In the genomic region with DNA sequence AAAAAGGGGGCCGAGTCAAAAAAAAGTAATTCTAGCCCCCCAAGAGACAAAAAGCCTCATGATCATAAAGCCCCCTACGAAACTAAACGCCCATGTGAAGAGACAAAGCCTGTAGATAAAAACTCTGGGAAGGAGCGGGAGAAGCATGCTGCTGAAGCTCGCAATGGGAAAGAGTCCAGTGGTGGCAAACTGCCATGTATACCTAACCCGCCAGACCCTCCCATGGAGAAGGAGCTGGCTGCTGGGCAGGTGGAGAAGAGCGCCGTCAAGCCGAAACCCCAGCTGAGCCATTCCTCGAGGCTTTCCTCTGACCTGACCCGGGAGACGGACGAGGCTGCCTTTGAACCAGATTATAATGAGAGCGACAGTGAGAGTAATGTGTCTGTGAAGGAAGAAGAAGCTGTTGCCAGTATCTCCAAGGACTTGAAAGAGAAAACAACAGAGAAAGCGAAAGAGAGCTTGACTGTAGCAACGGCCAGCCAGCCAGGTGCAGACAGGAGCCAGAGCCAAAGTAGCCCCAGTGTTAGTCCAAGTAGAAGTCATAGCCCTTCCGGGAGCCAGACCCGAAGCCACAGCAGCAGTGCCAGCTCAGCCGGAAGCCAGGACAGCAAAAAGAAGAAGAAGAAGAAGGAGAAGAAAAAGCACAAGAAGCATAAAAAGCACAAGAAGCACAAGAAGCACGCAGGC, we compare ENCODE assay signal across 12 mouse cellular contexts. TPM values are rescaled to one million over a fixed set of nuclear protein-coding genes. Genes with fewer than 3 reads are reported as not detected.
DNase-seq lines count a peak whose midpoint lies in the region; ATAC-seq and TF ChIP-seq lines count a peak whose summit lies in the region.
"Had no signal": no experiment of that assay in that cellular context is flagged by ENCODE, and none has a peak within 500 bp of the region (broad histone marks: within the 10 kb centered on the region; RNA-seq: fewer than 3 reads in every experiment).

No protein-coding gene starts in this region.

- H3K27ac ChIP-seq in lung, embryonic 14.5 days (ENCODE audit: low read depth) = no peak overlapping the region
- no peak overlapping the region for H3K27ac ChIP-seq in liver, embryonic 12.5 days
- H3K27ac ChIP-seq: kidney, postnatal 0 days; midbrain, embryonic 12.5 days; neural tube, embryonic 13.5 days had no signal

- no peak overlapping the region for H3K4me3 ChIP-seq in lung, embryonic 14.5 days (ENCODE audit: low read depth, low read length)
- no peak overlapping the region for H3K4me3 ChIP-seq in liver, embryonic 12.5 days
- H3K4me3 ChIP-seq: midbrain, embryonic 12.5 days; neural tube, embryonic 13.5 days had no signal

- WGBS in lung, embryonic 14.5 days = 79% methylated on average over 20 of the region's 20 CpGs
- WGBS in liver, embryonic 12.5 days (ENCODE audit: insufficient replicate concordance) = 90% methylated on average over 20 of the region's 20 CpGs

- no peak for TF ChIP-seq CTCF in lung, embryonic 14.5 days (IDR thresholded peaks at IDR 0.05; ENCODE audit: low read depth)

- no peak for ATAC-seq in lung, embryonic 14.5 days (ENCODE audit: insufficient read depth)
- no peak for ATAC-seq in liver, embryonic 12.5 days

- no peaks in the 10 kb centered on the region for H3K4me1 ChIP-seq in lung, embryonic 14.5 days (ENCODE audit: insufficient read depth)
- H3K4me1 ChIP-seq in liver, embryonic 12.5 days = no peaks in the 10 kb centered on the region
- H3K4me1 ChIP-seq: midbrain, embryonic 12.5 days; neural tube, embryonic 13.5 days had no signal

- intact Hi-C loops in gastrocnemius, postnatal 36 days (cut with DNase I) = no loop called here

- H3K36me3 ChIP-seq in lung, embryonic 14.5 days (ENCODE audit: insufficient read depth) = peaks cover 84% of the 10 kb centered on the region
- H3K36me3 ChIP-seq in liver, embryonic 12.5 days = peaks cover 83% of the 10 kb centered on the region

- H3K9ac ChIP-seq in lung, embryonic 14.5 days = no peak overlapping the region
- no peak overlapping the region for H3K9ac ChIP-seq in liver, embryonic 12.5 days
- H3K9ac ChIP-seq: midbrain, embryonic 12.5 days; neural tube, embryonic 13.5 days had no signal

- H3K27me3 ChIP-seq in lung, embryonic 14.5 days (ENCODE audit: insufficient read depth, low read length) = no peaks in the 10 kb centered on the region
- no peaks in the 10 kb centered on the region for H3K27me3 ChIP-seq in liver, embryonic 12.5 days (replicated peaks)
- H3K27me3 ChIP-seq: midbrain, embryonic 12.5 days; neural tube, embryonic 13.5 days had no signal

- DNase-seq in heart, adult 11 months = peak; percentile 94
- DNase-seq in heart, adult 8-10 months (ENCODE audit: low spot score) = no peak
- peak; percentile 28 for DNase-seq in lung, embryonic 14.5 days
- DNase-seq in lung, postnatal 25 days (ENCODE audit: low spot score) = no peak
- peak; percentile 71 for DNase-seq in cerebellum, adult 9-10 months
- DNase-seq in gastrocnemius, postnatal 36 days = peak; percentile 23
- DNase-seq in urinary bladder, adult 18-20 months (ENCODE audit: low spot score in 2 of 2) = no peak
- DNase-seq: right cerebral cortex, postnatal 4 days had no signal

- H3K9me3 ChIP-seq in lung, embryonic 14.5 days (ENCODE audit: low read depth, low read length) = no peaks in the 10 kb centered on the region
- H3K9me3 ChIP-seq in liver, embryonic 12.5 days (replicated peaks) = no peaks in the 10 kb centered on the region
- H3K9me3 ChIP-seq: midbrain, embryonic 12.5 days; neural tube, embryonic 13.5 days had no signal

- no peak overlapping the region for H3K4me2 ChIP-seq in lung, embryonic 14.5 days
- H3K4me2 ChIP-seq in liver, embryonic 12.5 days = no peak overlapping the region
- H3K4me2 ChIP-seq: midbrain, embryonic 12.5 days; neural tube, embryonic 13.5 days had no signal

RNA-seq across cellular contexts. Expression of a gene that starts 36.0 kb away (rescaled TPM):
- total RNA-seq in heart, adult 8-10 months (2022) = 10 to 100 TPM; 26.0 to 34.3 (median 29.9) TPM
- 33.2 and 34.0 TPM in 2 replicates for polyA plus RNA-seq in lung, embryonic 14.5 days (2014; fragmentation: Nextera tagmentation; extraction: Ambion mirVana)
- 10 to 100 TPM; 21.2 to 26.4 TPM for total RNA-seq in gastrocnemius, postnatal 36 days (2021)
- polyA plus RNA-seq in liver, embryonic 12.5 days (2016; fragmentation: Nextera tagmentation; extraction: Ambion mirVana) = 15.8 and 17.6 TPM in 2 replicates

Comparison
In these comparisons a context has a peak if more than half of its experiments do, and no peak if none do; other contexts are left out.
1. DNase-seq: peak in heart, adult 11 months (single experiment), lung, embryonic 14.5 days (single experiment), cerebellum, adult 9-10 months (single experiment) and gastrocnemius, postnatal 36 days (2 of 2); none in heart, adult 8-10 months (single experiment), lung, postnatal 25 days (single experiment) and urinary bladder, adult 18-20 months (0 of 2).